Mouse (Mus musculus): ENCODE data around the gene Eno3.

DNA sequence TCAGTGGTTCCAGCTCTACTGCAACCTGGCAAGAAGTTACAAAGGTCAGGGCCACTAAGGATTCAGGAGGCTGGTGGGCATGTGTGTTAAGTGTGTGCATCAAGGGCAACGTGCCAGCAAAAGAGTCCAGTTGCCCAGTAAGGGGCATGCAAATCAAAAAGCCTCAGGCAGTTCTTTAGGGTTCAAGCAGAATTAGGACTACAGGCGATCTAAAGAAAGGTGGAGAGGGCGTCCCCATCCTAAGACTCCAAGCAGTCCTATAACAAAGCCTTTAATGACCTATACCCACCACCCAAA lies 10.8 kb upstream of the Eno3 start:
- TF ChIP-seq CTCF (IDR thresholded peaks at IDR 0.05; ENCODE audit: low read depth) (no peak), EP300 (IDR thresholded peaks at IDR 0.05; ENCODE audit: low read depth) (no peak)
